Mouse (Mus musculus) limb, embryonic 10.5 days (tissue): ENCODE results near the gene Cntfr. TPM values are rescaled to one million over a fixed set of nuclear protein-coding genes. Genes with fewer than 3 reads are reported as not detected.

Source experiments
- DNase-seq: peaks from one replicate; pipeline ENCODE4 v3.0.0-alpha.2; 2017; ENCODE audit warnings: low spot score
- H3K27ac ChIP-seq: fragments of 300-500 bp; sonication (generic); 2 replicates; pipeline ENCODE4 v1.5.1; 2016; ENCODE audit warnings: mild to moderate bottlenecking
- H3K27me3 ChIP-seq: fragments of 300-500 bp; sonication (generic); 2 replicates; pipeline ENCODE4 v1.6.1; 2016; ENCODE audit warnings: low read depth, mild to moderate bottlenecking; ENCODE audit not compliant: poor library complexity, severe bottlenecking
- H3K36me3 ChIP-seq: fragments of 300-500 bp; sonication (generic); 2 replicates; pipeline ENCODE4 v1.6.1; 2016; ENCODE audit warnings: mild to moderate bottlenecking, moderate library complexity
- H3K4me1 ChIP-seq: fragments of 300-500 bp; sonication (generic); 2 replicates; pipeline ENCODE4 v1.6.1; 2016
- H3K4me3 ChIP-seq: fragments of 300-500 bp; sonication (generic); 2 replicates; pipeline ENCODE4 v1.5.1; 2016; ENCODE audit warnings: mild to moderate bottlenecking, moderate library complexity
- H3K9me3 ChIP-seq: fragments of 300-500 bp; sonication (generic); replicated peaks from 2 replicates; pipeline ENCODE4 v1.6.1; 2016; ENCODE audit warnings: mild to moderate bottlenecking
- WGBS: fragments of 180-500 bp; shearing (Covaris S2); methylation state at CpG from one replicate; pipeline ENCODE4 v1.1.7; 2016; 5-methylcytosine and 5-hydroxymethylcytosine counted together
- polyA plus RNA-seq: library from polyadenylated mRNA; unstranded; fragments of >200 nt; fragmentation: Nextera tagmentation; extraction: Ambion mirVana; gene quantifications from 2 replicates; pipeline ENCODE4 v1.2.1, GENCODE M21; 2016

Cntfr gene
- polyA plus RNA-seq, 1 experiment from 2014 or later, result 6.1 TPM

GRCm38 (mm10) chr4:41634631-41635030 is 62.3 kb downstream of the Cntfr start:
- peak overlapping the region; percentile 70; the same call in 1 of the 2 replicates for H3K27ac ChIP-seq
- no peaks in the 10 kb centered on the region for H3K9me3 ChIP-seq
- WGBS, result 91% methylated on average over 8 of the region's 8 CpGs
- peaks cover 9% of the 10 kb centered on the region for H3K36me3 ChIP-seq
- DNase-seq, result no peak
- H3K27me3 ChIP-seq, result peaks cover 62% of the 10 kb centered on the region
- H3K4me3 ChIP-seq, result no peak overlapping the region
- H3K4me1 ChIP-seq, result peaks cover 99% of the 10 kb centered on the region

GRCm38 (mm10) chr4:41633001-41633400 is 63.9 kb downstream of the Cntfr start:
- DNase-seq, result no peak
- H3K4me3 ChIP-seq, result no peak overlapping the region
- H3K27ac ChIP-seq, result no peak overlapping the region
- peaks cover 7% of the 10 kb centered on the region for H3K36me3 ChIP-seq
- 77% methylated on average over 9 of the region's 9 CpGs for WGBS
- H3K27me3 ChIP-seq, result peaks cover 53% of the 10 kb centered on the region
- no peaks in the 10 kb centered on the region for H3K9me3 ChIP-seq
- H3K4me1 ChIP-seq, result peaks cover 99% of the 10 kb centered on the region

- Histone ChIP-seq H3K4me1 (peaks cover 97% of the 10 kb centered on the region), H3K27me3 (peaks cover 50% of the 10 kb centered on the region), H3K9me3 (no peaks in the 10 kb centered on the region), H3K4me3 (peak overlapping the region; percentile 29), H3K36me3 (no peaks in the 10 kb centered on the region), H3K27ac (peak overlapping the region; percentile 78)
- DNase-seq, result peak; percentile 58
- WGBS, result 2% methylated on average over 11 of the region's 11 CpGs
Measured at GRCm38 (mm10) chr4:41631390-41631789, 65.5 kb downstream of the Cntfr start.

GRCm38 (mm10) chr4:41630196-41630595 is 66.7 kb downstream of the Cntfr start:
- 26% methylated on average over 6 of the region's 6 CpGs for WGBS
- Histone ChIP-seq H3K36me3 (no peaks in the 10 kb centered on the region), H3K4me3 (0 out of 2 replicates have a peak overlapping the region, but pooled peaks have one; percentile 6), H3K27me3 (peaks cover 58% of the 10 kb centered on the region), H3K9me3 (no peaks in the 10 kb centered on the region), H3K27ac (peak overlapping the region; percentile 78), H3K4me1 (peaks cover 91% of the 10 kb centered on the region)
- no peak for DNase-seq

- peaks cover 77% of the 10 kb centered on the region for H3K4me1 ChIP-seq
- WGBS, result 3% methylated on average over 8 of the region's 8 CpGs
- no peaks in the 10 kb centered on the region for H3K9me3 ChIP-seq
- peak overlapping the region; percentile 83 for H3K27ac ChIP-seq
- peak overlapping the region; percentile 28 for H3K4me3 ChIP-seq
- no peaks in the 10 kb centered on the region for H3K36me3 ChIP-seq
- peak; percentile 71 for DNase-seq
- H3K27me3 ChIP-seq, result peaks cover 60% of the 10 kb centered on the region
Measured at GRCm38 (mm10) chr4:41628202-41628927, 68.5 kb downstream of the Cntfr start.

- Histone ChIP-seq H3K9me3 (no peaks in the 10 kb centered on the region), H3K36me3 (no peaks in the 10 kb centered on the region), H3K4me1 (peaks cover 34% of the 10 kb centered on the region), H3K4me3 (no peak overlapping the region), H3K27me3 (peaks cover 73% of the 10 kb centered on the region), H3K27ac (no peak overlapping the region)
- no peak for DNase-seq
- WGBS, result 87% methylated on average over 14 of the region's 14 CpGs
Measured at GRCm38 (mm10) chr4:41622071-41622470, 74.8 kb downstream of the Cntfr start.

GRCm38 (mm10) chr4:41618916-41619746 is 77.8 kb downstream of the Cntfr start:
- H3K27ac ChIP-seq, result no peak overlapping the region
- H3K9me3 ChIP-seq, result no peaks in the 10 kb centered on the region
- peaks cover 79% of the 10 kb centered on the region for H3K27me3 ChIP-seq
- no peak overlapping the region for H3K4me3 ChIP-seq
- H3K4me1 ChIP-seq, result peaks cover 23% of the 10 kb centered on the region
- DNase-seq, result no peak
- WGBS, result 55% methylated on average over 12 of the region's 12 CpGs
- H3K36me3 ChIP-seq, result no peaks in the 10 kb centered on the region

- Histone ChIP-seq H3K4me1 (peaks cover 27% of the 10 kb centered on the region), H3K4me3 (no peak overlapping the region), H3K27ac (no peak overlapping the region), H3K27me3 (peaks cover 73% of the 10 kb centered on the region), H3K36me3 (no peaks in the 10 kb centered on the region), H3K9me3 (no peaks in the 10 kb centered on the region)
- DNase-seq, result no peak
- 67% methylated on average over 9 of the region's 9 CpGs for WGBS
Measured at GRCm38 (mm10) chr4:41615661-41616599, 81.0 kb downstream of the Cntfr start.

- Histone ChIP-seq H3K4me1 (peaks cover 22% of the 10 kb centered on the region), H3K36me3 (no peaks in the 10 kb centered on the region), H3K27ac (no peak overlapping the region), H3K4me3 (no peak overlapping the region), H3K27me3 (peaks cover 60% of the 10 kb centered on the region), H3K9me3 (no peaks in the 10 kb centered on the region)
- 11% methylated on average over 7 of the region's 7 CpGs for WGBS
- peak; percentile 84 for DNase-seq
Measured at GRCm38 (mm10) chr4:41614156-41614555, 82.7 kb downstream of the Cntfr start.

- Histone ChIP-seq H3K27ac (no peak overlapping the region), H3K36me3 (no peaks in the 10 kb centered on the region), H3K4me3 (no peak overlapping the region), H3K9me3 (no peaks in the 10 kb centered on the region), H3K27me3 (peaks cover 43% of the 10 kb centered on the region), H3K4me1 (peaks cover 7% of the 10 kb centered on the region; the same call in 1 of the 2 replicates)
- 64% methylated on average over 8 of the region's 8 CpGs for WGBS
- DNase-seq, result no peak
Measured at GRCm38 (mm10) chr4:41612166-41612565, 84.7 kb downstream of the Cntfr start.

- H3K27ac ChIP-seq, result no peak overlapping the region
- 42% methylated on average over 6 of the region's 6 CpGs for WGBS
- peaks cover 7% of the 10 kb centered on the region; the same call in 1 of the 2 replicates for H3K4me1 ChIP-seq
- no peak overlapping the region for H3K4me3 ChIP-seq
- no peak for DNase-seq
- no peaks in the 10 kb centered on the region for H3K9me3 ChIP-seq
- H3K36me3 ChIP-seq, result no peaks in the 10 kb centered on the region
- H3K27me3 ChIP-seq, result peaks cover 28% of the 10 kb centered on the region
Measured at GRCm38 (mm10) chr4:41610594-41610980, 86.3 kb downstream of the Cntfr start.
